Comparison of ENCODE assay signal across 10 mouse cellular contexts in genomic region chr3:41194311-41195112, GRCm38 (mm10).
DNase-seq lines count a peak whose midpoint lies in the region; ATAC-seq lines count a peak whose summit lies in the region.
"Had no signal": no experiment of that assay in that cellular context is flagged by ENCODE, and none has a peak within 500 bp of the region (broad histone marks: within the 10 kb centered on the region; RNA-seq: fewer than 3 reads in every experiment).

No protein-coding gene starts in this region.

- no peak for ATAC-seq in heart, embryonic 14.5 days (ENCODE audit: insufficient number of reproducible peaks, insufficient read depth, low FRiP score, low read depth)
- no peak for ATAC-seq in midbrain, embryonic 16.5 days

- peak; percentile 16 for DNase-seq in cerebellum, adult 8-10 months
- DNase-seq in cerebellum, postnatal 4 days (ENCODE audit: low spot score in 2 of 2): no peak
- peak; percentile 32 for DNase-seq in layer of hippocampus, adult 11-12 months (ENCODE audit: low spot score)
- no peak for DNase-seq in layer of hippocampus, postnatal 14 days (ENCODE audit: low spot score in 2 of 2)
- DNase-seq in adrenal gland, adult 8-10 months: peak; percentile 72
- DNase-seq in liver: no peak
- DNase-seq: B cell, adult 2 months had no signal

- H3K9ac ChIP-seq in heart, embryonic 14.5 days (ENCODE audit: low read length): no peak overlapping the region
- H3K9ac ChIP-seq in midbrain, embryonic 16.5 days (ENCODE audit: low read depth, low read length): no peak overlapping the region
- H3K9ac ChIP-seq: lung, embryonic 14.5 days had no signal

- H3K27ac ChIP-seq in heart, embryonic 14.5 days (replicated peaks in 1 of 2; ENCODE audit: control insufficient read depth in 1 of 2, insufficient read depth in 1 of 2, low read depth in 2 of 2, low read length in 2 of 2): peak overlapping the region; percentile 48 to 73
- H3K27ac ChIP-seq in midbrain, embryonic 16.5 days (ENCODE audit: low read length): no peak overlapping the region

- no peak overlapping the region for H3K4me3 ChIP-seq in heart, embryonic 14.5 days (ENCODE audit: control insufficient read depth in 1 of 2, insufficient read depth in 1 of 2, low read depth in 1 of 2, low read length in 2 of 2)
- H3K4me3 ChIP-seq in midbrain, embryonic 16.5 days (ENCODE audit: low read depth, low read length): no peak overlapping the region

- H3K36me3 ChIP-seq in heart, embryonic 14.5 days (ENCODE audit: control insufficient read depth, insufficient read depth, low read length): no peaks in the 10 kb centered on the region
- no peaks in the 10 kb centered on the region for H3K36me3 ChIP-seq in midbrain, embryonic 16.5 days (ENCODE audit: control insufficient read depth, insufficient read depth, low read length)

- WGBS in heart, embryonic 14.5 days: 78% methylated on average over 9 of the region's 9 CpGs
- 73% methylated on average over 9 of the region's 9 CpGs for WGBS in midbrain, embryonic 16.5 days

- H3K9me3 ChIP-seq in heart, embryonic 14.5 days (ENCODE audit: control insufficient read depth, low read length): no peaks in the 10 kb centered on the region
- no peaks in the 10 kb centered on the region for H3K9me3 ChIP-seq in midbrain, embryonic 16.5 days (replicated peaks; ENCODE audit: control insufficient read depth, low read length, poor library complexity, severe bottlenecking)

- no peaks in the 10 kb centered on the region for H3K27me3 ChIP-seq in heart, embryonic 14.5 days (ENCODE audit: control insufficient read depth, insufficient read depth, low read length)
- no peaks in the 10 kb centered on the region for H3K27me3 ChIP-seq in midbrain, embryonic 16.5 days (ENCODE audit: control insufficient read depth, insufficient read depth, low read depth, low read length)

- H3K4me2 ChIP-seq in heart, embryonic 14.5 days (ENCODE audit: low read length): no peak overlapping the region
- no peak overlapping the region for H3K4me2 ChIP-seq in midbrain, embryonic 16.5 days (ENCODE audit: low read length)
- H3K4me2 ChIP-seq: lung, embryonic 14.5 days had no signal

- H3K4me1 ChIP-seq in heart, embryonic 14.5 days (ENCODE audit: control insufficient read depth in 2 of 2, insufficient read depth in 2 of 2, low read length in 2 of 2): peaks cover 25 to 36% of the 10 kb centered on the region in 2 experiments
- H3K4me1 ChIP-seq in midbrain, embryonic 16.5 days (ENCODE audit: control insufficient read depth, insufficient read depth, low read length): 0 out of 2 replicates have a peak, but pooled peaks cover 3% of the 10 kb centered on the region

Comparison
In these comparisons a context has a peak if more than half of its experiments do, and no peak if none do; other contexts are left out.
1. DNase-seq: peak in cerebellum, adult 8-10 months (single experiment), layer of hippocampus, adult 11-12 months (single experiment) and adrenal gland, adult 8-10 months (single experiment); none in cerebellum, postnatal 4 days (0 of 2), layer of hippocampus, postnatal 14 days (0 of 2) and liver (single experiment).